Mouse (Mus musculus) CH12.LX (cell line): Measurements from ENCODE around the gene Zfp324. TPM values are rescaled to one million over a fixed set of nuclear protein-coding genes. Genes with fewer than 3 reads are reported as not detected.

Experiments
- DNase-seq: peaks from one replicate; pipeline ENCODE4 v3.0.0-alpha.2; 2013; ENCODE audit errors: extremely low read depth
- H3K27ac ChIP-seq: 2 replicates; pipeline ENCODE4 v1.5.1; 2012; ENCODE audit warnings: low read depth, mild to moderate bottlenecking, control low read depth, moderate library complexity; ENCODE audit not compliant: insufficient read depth
- H3K27me3 ChIP-seq: replicated peaks from 2 replicates; pipeline ENCODE3; 2012; ENCODE audit warnings: inconsistent platforms
- H3K36me3 ChIP-seq, 2 experiments: replicated peaks in 1 of 2; 2 replicates each; pipeline versions ENCODE3 to v1.6.1; 2012; ENCODE audit warnings: inconsistent platforms in 1 of 2, low read length in 1 of 2, mild to moderate bottlenecking in 1 of 2, mixed read lengths in 1 of 2, moderate library complexity in 1 of 2; ENCODE audit not compliant: control insufficient read depth in 1 of 2, insufficient read depth in 1 of 2
- H3K4me1 ChIP-seq, 2 experiments: 2 replicates each; pipeline ENCODE4 v1.6.1; 2012; ENCODE audit warnings: inconsistent platforms in 1 of 2, moderate library complexity in 1 of 2; ENCODE audit not compliant: insufficient read depth in 2 of 2, control insufficient read depth in 1 of 2
- H3K4me2 ChIP-seq: 2 replicates; pipeline ENCODE4 v1.6.1; 2012; ENCODE audit warnings: low read depth, mild to moderate bottlenecking, control low read depth; ENCODE audit not compliant: poor library complexity, insufficient read depth, severe bottlenecking
- H3K4me3 ChIP-seq, 3 experiments: fragments of 150-350 bp in 1 of 3; sonication (generic) in 1 of 3; replicated peaks in 1 of 3; 2 replicates each; pipeline versions ENCODE3 to v1.5.1; 2011 to 2012; ENCODE audit warnings: low read depth in 2 of 3, low read length in 2 of 3, mild to moderate bottlenecking in 2 of 3, moderate library complexity in 2 of 3, control low read depth in 1 of 3, improper control_type of control experiment in 1 of 3, inconsistent platforms in 1 of 3, mixed read lengths in 1 of 3; ENCODE audit not compliant: poor library complexity in 1 of 3
- H3K79me2 ChIP-seq: replicated peaks from 2 replicates; pipeline ENCODE4 v1.6.1; 2012; ENCODE audit warnings: mild to moderate bottlenecking, moderate library complexity; ENCODE audit not compliant: control insufficient read depth, poor library complexity, insufficient read depth, severe bottlenecking; ENCODE audit errors: extremely low read depth
- H3K9ac ChIP-seq: 2 replicates; pipeline ENCODE4 v1.6.1; 2012; ENCODE audit warnings: low read depth, mild to moderate bottlenecking, control low read depth, moderate library complexity; ENCODE audit not compliant: insufficient read depth
- H3K9me3 ChIP-seq: replicated peaks from 2 replicates; pipeline ENCODE3; 2012; ENCODE audit warnings: low read length, inconsistent platforms, mixed read lengths
- CHD2 ChIP-seq: IDR thresholded peaks from 2 replicates; pipeline ENCODE4 v1.6.1; 2011; ENCODE audit warnings: low read length, improper control_type of control experiment
- CTCF ChIP-seq, 2 experiments: IDR thresholded peaks in 1 of 2; conservative IDR thresholded peaks in 1 of 2; 2 replicates each; pipeline ENCODE4 v1.5.1; 2011 to 2012; ENCODE audit warnings: low read depth in 2 of 2, low read length in 2 of 2, improper control_type of control experiment in 1 of 2, inconsistent platforms in 1 of 2, mild to moderate bottlenecking in 1 of 2, moderate library complexity in 1 of 2
- E2F4 ChIP-seq: IDR thresholded peaks from 2 replicates; pipeline ENCODE4 v1.6.1; 2011; ENCODE audit warnings: low read depth, low read length, improper control_type of control experiment; ENCODE audit not compliant: insufficient replicate concordance
- EP300 ChIP-seq: IDR thresholded peaks from 2 replicates; pipeline ENCODE4 v1.6.1; 2011; ENCODE audit warnings: low read length, improper control_type of control experiment
- ETS1 ChIP-seq: conservative IDR thresholded peaks from 2 replicates; pipeline ENCODE4 v1.6.1; 2012; ENCODE audit warnings: low read depth, mild to moderate bottlenecking, inconsistent platforms, low read length, improper control_type of control experiment, moderate library complexity
- GABPA ChIP-seq: IDR thresholded peaks from 2 replicates; pipeline ENCODE4 v1.6.1; 2012; ENCODE audit warnings: low read depth, low read length, improper control_type of control experiment, inconsistent platforms; ENCODE audit not compliant: insufficient replicate concordance
- JUN ChIP-seq: IDR thresholded peaks from 2 replicates; pipeline ENCODE4 v1.6.1; 2011; ENCODE audit warnings: low read depth, mild to moderate bottlenecking, low read length, improper control_type of control experiment, moderate library complexity; ENCODE audit not compliant: insufficient read depth
- MAZ ChIP-seq: IDR thresholded peaks from 2 replicates; pipeline ENCODE4 v1.6.1; 2012; ENCODE audit warnings: low read depth, mild to moderate bottlenecking, inconsistent platforms, low read length, improper control_type of control experiment, moderate library complexity
- MEF2A ChIP-seq: IDR thresholded peaks from 2 replicates; pipeline ENCODE4 v1.6.1; 2014; ENCODE audit warnings: low read depth, mild to moderate bottlenecking, inconsistent platforms, low read length, improper control_type of control experiment, borderline replicate concordance
- MXI1 ChIP-seq: IDR thresholded peaks from 2 replicates; pipeline ENCODE4 v1.6.1; 2011; ENCODE audit warnings: mild to moderate bottlenecking, low read depth, low read length, improper control_type of control experiment
- MYC ChIP-seq: IDR thresholded peaks from 2 replicates; pipeline ENCODE4 v1.6.1; 2011; ENCODE audit warnings: low read depth, mild to moderate bottlenecking, improper control_type of control experiment, low read length
- NELFE ChIP-seq: IDR thresholded peaks from 2 replicates; pipeline ENCODE4 v1.6.1; 2011; ENCODE audit warnings: low read depth, low read length, improper control_type of control experiment
- PAX5 ChIP-seq: IDR thresholded peaks from 2 replicates; pipeline ENCODE4 v1.6.1; 2012; ENCODE audit warnings: low read length, inconsistent platforms, mixed read lengths
- POLR2AphosphoS2 ChIP-seq: IDR thresholded peaks from 2 replicates; pipeline ENCODE4 v1.6.1; 2011; ENCODE audit warnings: low read depth, low read length, improper control_type of control experiment
- RAD21 ChIP-seq: IDR thresholded peaks from 2 replicates; pipeline ENCODE4 v1.6.1; 2011; ENCODE audit warnings: low read depth, mild to moderate bottlenecking, low read length, improper control_type of control experiment, moderate library complexity
- RCOR1 ChIP-seq: conservative IDR thresholded peaks from 2 replicates; pipeline ENCODE4 v1.6.1; 2012; ENCODE audit warnings: low read depth, mild to moderate bottlenecking, inconsistent platforms, low read length, improper control_type of control experiment
- SIN3A ChIP-seq: IDR thresholded peaks from 2 replicates; pipeline ENCODE4 v1.6.1; 2012; ENCODE audit warnings: low read length, improper control_type of control experiment, inconsistent platforms
- SMC3 ChIP-seq: IDR thresholded peaks from 2 replicates; pipeline ENCODE4 v1.6.1; 2011; ENCODE audit warnings: low read depth, low read length, improper control_type of control experiment
- TCF12 ChIP-seq: IDR thresholded peaks from 2 replicates; pipeline ENCODE4 v1.6.1; 2014; ENCODE audit warnings: low read depth, mild to moderate bottlenecking, inconsistent platforms, low read length, improper control_type of control experiment
- USF1 ChIP-seq: IDR thresholded peaks from 2 replicates; pipeline ENCODE4 v1.6.1; 2014; ENCODE audit warnings: low read depth, mild to moderate bottlenecking, inconsistent platforms, low read length, improper control_type of control experiment
- USF2 ChIP-seq: conservative IDR thresholded peaks from 2 replicates; pipeline ENCODE4 v1.6.1; 2011; ENCODE audit warnings: low read depth, low read length, improper control_type of control experiment
- dilution Hi-C: fragments of 300-500 bp; cut with MboI; formaldehyde crosslinking; loops from 2 replicates; pipeline ENCODE4 v1.14.3; 2020; ENCODE audit warnings: low sequenced_read_pairs; ENCODE audit not compliant: extremely low pct_unique_long_range_greater_than_20kb, extremely low pct_ligation_motif_present
- in situ Hi-C: fragments of 300-500 bp; cut with MboI; formaldehyde crosslinking; loops from 3 replicates; pipeline ENCODE4 v1.14.3; 2019; ENCODE audit warnings: low sequenced_read_pairs, low pct_ligation_motif_present, low pct_unique_long_range_greater_than_20kb, mixed read lengths
- polyA plus RNA-seq: library from polyadenylated mRNA; unstranded; fragments of >175 nt; gene quantifications from 2 replicates; pipeline ENCODE4 v1.2.1, GENCODE M21; 2012; ENCODE audit warnings: low read depth; ENCODE audit not compliant: insufficient read length
- total RNA-seq, 2 experiments: library from RNA; depleted of rRNA; stranded (reverse); fragments of 300-350 nt in 1 of 2; fragments of >200 nt in 1 of 2; gene quantifications; 2 replicates each; pipeline ENCODE4 v1.2.3; 2012 to 2014

The Zfp324 gene
- total and polyA plus RNA-seq, 3 experiments, result 3.8 to 7.3 (median 6.4) TPM

DNA sequence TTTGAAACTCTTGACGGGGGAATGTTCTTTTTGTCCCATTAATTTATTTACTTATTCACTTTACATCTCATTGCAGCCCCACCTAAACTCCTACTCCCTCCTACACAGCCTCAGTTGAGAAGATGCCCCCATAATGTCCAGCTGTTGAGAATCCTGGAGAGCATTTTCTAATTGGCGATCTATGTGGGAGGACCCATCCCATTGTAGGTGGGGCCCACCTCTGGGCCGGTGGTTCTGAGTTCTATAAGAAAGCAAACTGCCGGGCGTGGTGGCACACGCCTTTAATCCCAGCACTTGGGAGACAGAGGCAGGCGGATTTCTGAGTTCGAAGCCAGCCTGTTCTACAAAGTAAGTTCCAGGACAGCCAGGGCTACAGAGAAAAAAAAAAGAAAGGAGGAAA is 21.3 kb downstream of the Zfp324 start:
- Histone ChIP-seq H3K4me1 (peaks cover 0 to 12% of the 10 kb centered on the region in 2 experiments; a peak in 2 of 4 replicates), H3K9me3 (no peaks in the 10 kb centered on the region), H3K36me3 (peaks cover 7 to 32% of the 10 kb centered on the region in 2 experiments), H3K4me3 (no peak overlapping the region), H3K27me3 (no peaks in the 10 kb centered on the region), H3K79me2 (no peaks in the 10 kb centered on the region)
- dilution Hi-C loops, result no loop called here
- no peak for DNase-seq
- in situ Hi-C loops, result loop anchor here (10.0 kb wide), 1 partner anchor 62 kb away; the partner anchor contains the start of genes Rnf225 and Rps5
- TF ChIP-seq SIN3A (no peak), EP300 (no peak), RAD21 (no peak), RCOR1 (no peak), JUN (no peak), GABPA (no peak), POLR2AphosphoS2 (no peak)
- TF ChIP-seq, all 38 proteins: peak for 0
- H3K9ac ChIP-seq, result no peak overlapping the region
- no peak overlapping the region for H3K27ac ChIP-seq
- no peak overlapping the region for H3K4me2 ChIP-seq

DNA sequence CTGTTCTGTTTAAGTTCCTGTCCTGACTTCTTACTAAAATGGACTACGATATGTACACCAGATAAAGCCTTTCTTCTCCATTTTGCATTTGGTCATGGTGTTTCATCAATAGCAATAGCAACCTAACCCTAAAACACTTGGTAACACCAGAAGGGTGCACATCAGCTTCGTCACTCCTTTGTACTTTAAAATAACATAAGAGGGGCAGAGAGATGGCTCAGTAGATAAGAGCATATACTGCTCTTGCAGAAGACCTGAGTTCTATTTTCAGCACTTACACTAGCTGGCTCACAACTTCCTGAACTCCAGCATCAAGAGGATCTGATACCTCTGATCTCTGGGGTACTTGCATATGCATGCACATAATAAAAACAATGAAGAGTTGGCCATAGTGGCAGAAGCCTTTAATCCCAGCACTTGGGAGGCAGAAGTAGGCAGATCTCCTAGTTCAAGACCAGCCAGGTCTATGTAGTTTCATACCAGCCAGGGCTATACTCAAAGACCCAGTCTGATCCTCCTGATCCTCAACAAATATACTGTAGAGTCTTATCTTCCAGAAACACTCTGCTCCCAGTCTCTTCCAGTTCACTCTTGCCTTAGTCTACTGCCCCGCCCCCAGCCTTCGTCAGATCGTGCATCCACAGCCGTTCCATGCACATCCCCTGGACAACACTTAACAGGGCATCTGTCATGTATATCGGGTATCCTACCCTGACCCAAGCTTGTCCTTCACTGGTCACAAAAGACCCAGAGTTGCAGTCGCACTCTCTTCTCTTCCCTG is 22.0 kb downstream of the Zfp324 start:
- H3K4me1 ChIP-seq, result peaks cover 0 to 12% of the 10 kb centered on the region in 2 experiments; a peak in 2 of 4 replicates
- in situ Hi-C loops, result loop anchor here (10.0 kb wide), 1 partner anchor 63 kb away; the partner anchor contains the start of genes Rnf225 and Rps5
- no peaks in the 10 kb centered on the region for H3K27me3 ChIP-seq
- DNase-seq, result no peak
- no peaks in the 10 kb centered on the region for H3K9me3 ChIP-seq
- H3K9ac ChIP-seq, result no peak overlapping the region
- H3K4me3 ChIP-seq, result no peak overlapping the region
- TF ChIP-seq ETS1 (no peak), SMC3 (no peak), USF1 (no peak), MAZ (no peak), GABPA (no peak)
- peaks cover 1 to 25% of the 10 kb centered on the region in 2 experiments for H3K36me3 ChIP-seq
- dilution Hi-C loops, result no loop called here
- H3K27ac ChIP-seq, result no peak overlapping the region
- no peak overlapping the region for H3K4me2 ChIP-seq
- no peaks in the 10 kb centered on the region for H3K79me2 ChIP-seq

DNA sequence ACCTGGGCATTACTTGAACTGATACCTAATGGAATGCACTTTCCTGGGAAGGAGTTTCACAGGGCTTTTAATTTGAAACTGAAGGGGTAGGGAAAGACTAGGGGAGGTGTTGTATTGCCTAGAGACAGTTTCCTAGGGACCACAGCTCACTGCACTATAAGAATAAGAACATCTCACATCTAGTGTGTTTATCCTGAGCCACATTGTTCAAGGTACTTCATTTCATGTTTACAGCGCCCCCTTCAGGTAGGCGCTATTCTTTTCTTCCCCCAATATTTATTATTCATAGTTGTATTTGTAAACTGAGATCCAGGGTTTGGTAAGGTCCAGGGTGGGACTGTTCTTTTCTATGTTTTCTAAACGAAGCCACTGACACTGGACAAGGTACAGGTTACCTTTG is 26.6 kb downstream of the Zfp324 start:
- peaks cover 0 to 11% of the 10 kb centered on the region in 2 experiments; a peak in 2 of 4 replicates for H3K4me1 ChIP-seq
- no peak overlapping the region for H3K9ac ChIP-seq
- no peak overlapping the region for H3K4me2 ChIP-seq
- no peaks in the 10 kb centered on the region for H3K36me3 ChIP-seq
- no peaks in the 10 kb centered on the region for H3K79me2 ChIP-seq
- peak; percentile 68 for DNase-seq
- H3K27ac ChIP-seq, result no peak overlapping the region
- TF ChIP-seq CHD2 (no peak), MEF2A (no peak), SMC3 (peak; percentile 58), CTCF (conservative IDR thresholded peaks at IDR 0.05 in 1 of 2, IDR thresholded peaks at IDR 0.05 in 1 of 2; ENCODE audit: low read depth in 2 of 2, low read length in 2 of 2) (peak; percentile 74 to 75), MYC (peak; percentile 28; the same call in 1 of the 2 replicates), POLR2AphosphoS2 (no peak), RAD21 (peak; percentile 66), USF2 (no peak), TCF12 (no peak), NELFE (no peak), E2F4 (no peak), MXI1 (no peak), PAX5 (no peak)
- no peaks in the 10 kb centered on the region for H3K9me3 ChIP-seq
- dilution Hi-C loops (no loop called here), in situ Hi-C loops (no loop called here)
- no peak overlapping the region for H3K4me3 ChIP-seq
- no peaks in the 10 kb centered on the region for H3K27me3 ChIP-seq
